Mouse (Mus musculus) spleen, adult 2 months (tissue): ENCODE results near the gene Gpatch3.

Experiments used
- CTCF ChIP-seq: fragments of 200-500 bp; IDR thresholded peaks from 2 replicates; pipeline ENCODE4 v1.5.1; 2011; ENCODE audit warnings: mild to moderate bottlenecking, inconsistent platforms; ENCODE audit not compliant: insufficient read depth, insufficient read length, insufficient replicate concordance; ENCODE audit errors: extremely low read depth
- POLR2A ChIP-seq: fragments of 200-500 bp; IDR thresholded peaks from 2 replicates; pipeline ENCODE4 v1.6.1; 2011; ENCODE audit warnings: low read depth, low read length, inconsistent platforms

DNA sequence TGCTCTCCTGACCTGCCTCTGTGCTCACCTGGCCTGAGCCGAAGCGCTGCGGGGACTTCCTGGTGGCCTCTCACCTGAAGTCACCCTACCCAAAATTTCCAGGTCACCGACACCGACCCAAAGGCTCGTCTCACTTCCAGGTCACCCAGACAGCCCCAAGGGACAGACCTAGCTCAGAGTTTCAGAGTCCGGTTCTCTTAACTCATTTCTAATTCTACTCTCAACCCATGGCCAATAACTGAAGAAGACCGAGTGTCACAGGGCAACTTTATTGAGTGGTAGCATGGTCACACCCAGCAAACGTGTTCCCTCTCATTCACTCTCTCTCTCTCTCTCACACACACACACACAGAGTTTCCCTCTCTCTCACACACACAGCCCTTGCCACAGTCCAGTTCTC, 25.8 kb downstream of the Gpatch3 start:
- no peak for TF ChIP-seq CTCF
- TF ChIP-seq POLR2A, result no peak
